Mouse (Mus musculus) c-Kit-positive CD71-negative TER-119-negative erythroid progenitor cells, embryonic 14.5 days (primary cell): ENCODE measurements around the gene Crisp4.

Experiments used
- DNase-seq: peaks from one replicate; pipeline ENCODE4 v3.0.0-alpha.2; 2013; ENCODE audit warnings: low read depth

Crisp4 gene

GRCm38 (mm10) chr1:18145802-18146201, at the start of gene Crisp4:
TSS of gene Crisp4 (minus strand) at chr1:18145902.
- DNase-seq, result no peak

- no peak for DNase-seq
Measured at GRCm38 (mm10) chr1:18191719-18192118, 46.0 kb upstream of the Crisp4 start.

- DNase-seq, result no peak
Measured at GRCm38 (mm10) chr1:18190714-18191712, 45.3 kb upstream of the Crisp4 start.

GRCm38 (mm10) chr1:18181167-18181566, 35.5 kb upstream of the Crisp4 start:
- DNase-seq, result no peak

GRCm38 (mm10) chr1:18170573-18170972, 24.9 kb upstream of the Crisp4 start:
- DNase-seq, result no peak

GRCm38 (mm10) chr1:18168261-18168660, 22.6 kb upstream of the Crisp4 start:
- no peak for DNase-seq

GRCm38 (mm10) chr1:18159082-18159481, 13.4 kb upstream of the Crisp4 start:
- no peak for DNase-seq

GRCm38 (mm10) chr1:18148211-18148610, 2.5 kb upstream of the Crisp4 start:
- no peak for DNase-seq

- DNase-seq, result no peak
Measured at GRCm38 (mm10) chr1:18131691-18132090, 14.0 kb downstream of the Crisp4 start.

GRCm38 (mm10) chr1:18129983-18130382, 15.7 kb downstream of the Crisp4 start:
- DNase-seq, result no peak

GRCm38 (mm10) chr1:18106720-18107355, 38.9 kb downstream of the Crisp4 start:
- no peak for DNase-seq

- DNase-seq, result no peak
Measured at GRCm38 (mm10) chr1:18105866-18106529, 39.7 kb downstream of the Crisp4 start.

GRCm38 (mm10) chr1:18105029-18105865, 40.5 kb downstream of the Crisp4 start:
- no peak for DNase-seq
